Mouse (Mus musculus): ENCODE results near the gene Immp2l.
A peak's percentile ranks its signal among the peaks of the same experiment; 100 is the strongest.

Gene Immp2l

GRCm38 (mm10) chr12:41877292-41877959 is 853.5 kb downstream of the Immp2l start:
- no peak for DNase-seq

GRCm38 (mm10) chr12:41878493-41878892 is 854.6 kb downstream of the Immp2l start:
- DNase-seq: no peak

- no peak for DNase-seq
These were observed 855.1 kb downstream of the Immp2l start for GRCm38 (mm10) chr12:41878972-41879371.

GRCm38 (mm10) chr12:41879412-41879811 is 855.5 kb downstream of the Immp2l start:
- no peak for DNase-seq

GRCm38 (mm10) chr12:41880833-41881232 is 856.9 kb downstream of the Immp2l start:
- no peak for DNase-seq

- no peak for DNase-seq
These were observed 884.1 kb downstream of the Immp2l start for GRCm38 (mm10) chr12:41908011-41908410.

GRCm38 (mm10) chr12:41911626-41912025 is 887.7 kb downstream of the Immp2l start:
- DNase-seq: peak in 1 of 2 experiments; percentile 2

GRCm38 (mm10) chr12:41937751-41938150 is 913.9 kb downstream of the Immp2l start:
- no peak for DNase-seq

- DNase-seq: no peak
These were observed 918.0 kb downstream of the Immp2l start for GRCm38 (mm10) chr12:41941853-41942252.

GRCm38 (mm10) chr12:41944079-41944672 is 920.3 kb downstream of the Immp2l start:
- DNase-seq: no peak

GRCm38 (mm10) chr12:41946536-41946935 is 922.6 kb downstream of the Immp2l start:
- no peak for DNase-seq

- DNase-seq: no peak
These were observed 925.5 kb downstream of the Immp2l start for GRCm38 (mm10) chr12:41949409-41949808.

- no peak for DNase-seq
These were observed 926.0 kb downstream of the Immp2l start for GRCm38 (mm10) chr12:41949841-41950241.

- DNase-seq: no peak
These were observed 926.8 kb downstream of the Immp2l start for GRCm38 (mm10) chr12:41950726-41951125.

- DNase-seq: no peak
These were observed 937.1 kb downstream of the Immp2l start for GRCm38 (mm10) chr12:41961038-41961437.

- no peak for DNase-seq
These were observed 967.5 kb downstream of the Immp2l start for GRCm38 (mm10) chr12:41991408-41991807.
